Mouse (Mus musculus) cerebellum, adult 11-12 months (tissue): Measurements from ENCODE around the gene Lao1.

Source experiments
- DNase-seq: peaks from one replicate; pipeline ENCODE4 v3.0.0; 2022

Lao1 gene

DNA sequence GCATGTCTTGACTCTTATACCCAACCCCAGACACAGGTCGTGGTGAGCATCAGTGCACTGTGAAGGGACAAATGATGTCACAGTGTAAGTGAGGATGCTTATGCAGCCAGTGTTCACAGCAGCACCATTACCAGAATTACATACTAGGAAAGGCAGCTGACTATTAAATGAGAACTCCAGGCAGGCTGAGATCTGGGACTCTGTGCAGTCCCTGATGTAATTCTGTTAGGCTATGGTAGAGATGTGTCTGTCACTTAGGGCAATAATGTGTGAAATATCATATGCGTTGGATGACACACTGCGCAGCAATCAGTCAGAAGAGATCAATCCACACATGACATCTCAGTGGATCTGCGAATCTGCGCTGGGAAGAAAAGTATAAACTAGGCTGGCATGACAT lies 55.7 kb downstream of the Lao1 start:
- DNase-seq = no peak
